Mouse (Mus musculus) hindbrain, embryonic 11.5 days (tissue): ENCODE results near the gene Vmn1r188. TPM values are rescaled to one million over a fixed set of nuclear protein-coding genes. Genes with fewer than 3 reads are reported as not detected.

Experiments used
- ATAC-seq: fragments of 200-750 bp; cut with Nextera tagmentation; 2 replicates; pipeline ENCODE4 v1.8.0; 2017; ENCODE audit warnings: mild to moderate bottlenecking, moderate TSS enrichment, moderate library complexity; ENCODE audit not compliant: low FRiP score
- DNase-seq: peaks from one replicate; pipeline ENCODE4 v3.0.0-alpha.2; 2015; ENCODE audit warnings: low spot score
- H3K27ac ChIP-seq: fragments of 300-500 bp; sonication (generic); 2 replicates; pipeline ENCODE4 v1.5.1; 2014; ENCODE audit warnings: mild to moderate bottlenecking, low read depth, low read length
- H3K27me3 ChIP-seq: fragments of 300-500 bp; sonication (generic); 2 replicates; pipeline ENCODE4 v1.6.1; 2014; ENCODE audit warnings: mild to moderate bottlenecking, low read length, moderate library complexity, mixed read lengths; ENCODE audit not compliant: control insufficient read depth, insufficient read depth
- H3K36me3 ChIP-seq: fragments of 300-500 bp; sonication (generic); 2 replicates; pipeline ENCODE4 v1.6.1; 2014; ENCODE audit warnings: mild to moderate bottlenecking, low read length, moderate library complexity, mixed read lengths; ENCODE audit not compliant: control insufficient read depth, insufficient read depth
- H3K4me1 ChIP-seq: fragments of 300-500 bp; sonication (generic); replicated peaks from 2 replicates; pipeline ENCODE4 v1.6.1; 2014; ENCODE audit warnings: low read length, mixed read lengths; ENCODE audit not compliant: control insufficient read depth, insufficient read depth
- H3K4me2 ChIP-seq: fragments of 300-500 bp; sonication (generic); replicated peaks from 2 replicates; pipeline ENCODE4 v1.6.1; 2014; ENCODE audit warnings: mild to moderate bottlenecking, low read depth, low read length
- H3K4me3 ChIP-seq: fragments of 300-500 bp; sonication (generic); 2 replicates; pipeline ENCODE4 v1.5.1; 2014; ENCODE audit warnings: low read depth, low read length
- H3K9ac ChIP-seq: fragments of 300-500 bp; sonication (generic); 2 replicates; pipeline ENCODE4 v1.6.1; 2014; ENCODE audit warnings: low read depth, low read length
- H3K9me3 ChIP-seq: fragments of 300-500 bp; sonication (generic); 2 replicates; pipeline ENCODE4 v1.6.1; 2016; ENCODE audit warnings: low read length; ENCODE audit not compliant: control insufficient read depth
- WGBS: fragments of 180-500 bp; shearing (Covaris S2); extraction: QIAGEN DNeasy Blood & Tissue Kit; methylation state at CpG from one replicate; pipeline ENCODE4 v1.1.7; 2014; 5-methylcytosine and 5-hydroxymethylcytosine counted together
- polyA plus RNA-seq: library from polyadenylated mRNA; unstranded; fragments of >200 nt; fragmentation: Nextera tagmentation; extraction: Ambion mirVana; gene quantifications from 2 replicates; pipeline ENCODE4 v1.2.1, GENCODE M21; 2014

Gene Vmn1r188
- polyA plus RNA-seq, 1 experiment from 2014 or later = not detected

GRCm38 (mm10) chr13:22045311-22045710 is 38.9 kb upstream of the Vmn1r188 start:
- Histone ChIP-seq H3K4me2 (no peak overlapping the region), H3K4me3 (no peak overlapping the region), H3K9me3 (no peaks in the 10 kb centered on the region), H3K27ac (no peak overlapping the region), H3K4me1 (no peaks in the 10 kb centered on the region), H3K36me3 (no peaks in the 10 kb centered on the region), H3K27me3 (no peaks in the 10 kb centered on the region), H3K9ac (no peak overlapping the region)
- 47% methylated on average over 2 of the region's 2 CpGs for WGBS
- ATAC-seq (no peak), DNase-seq (no peak)

DNA sequence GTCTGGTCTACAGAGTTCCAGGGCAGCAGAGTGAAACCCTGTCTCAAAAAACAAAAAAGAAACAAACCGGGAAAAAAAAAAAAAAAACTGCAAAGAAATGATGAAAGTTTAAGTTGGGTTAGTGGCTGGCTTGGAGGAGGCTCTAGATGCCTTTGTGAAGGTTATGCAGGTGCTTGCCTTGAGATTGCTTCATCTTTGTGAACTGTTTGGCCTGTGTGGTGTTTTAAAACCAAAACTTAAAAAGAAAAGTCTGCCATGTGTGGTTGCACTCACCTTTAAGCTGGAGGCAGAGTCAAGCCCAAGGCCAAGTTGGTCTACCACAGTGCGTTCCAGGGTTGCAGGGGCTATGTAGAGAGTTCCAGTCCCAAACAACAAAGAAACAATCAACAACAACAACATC is 35.2 kb upstream of the Vmn1r188 start:
- Histone ChIP-seq H3K27ac (no peak overlapping the region), H3K4me1 (no peaks in the 10 kb centered on the region), H3K9me3 (no peaks in the 10 kb centered on the region), H3K27me3 (no peaks in the 10 kb centered on the region), H3K4me2 (no peak overlapping the region), H3K36me3 (no peaks in the 10 kb centered on the region), H3K9ac (no peak overlapping the region), H3K4me3 (no peak overlapping the region)
- DNase-seq (no peak), ATAC-seq (no peak)
- WGBS = 76% methylated on average over 2 of the region's 2 CpGs

GRCm38 (mm10) chr13:22049737-22050440 is 34.4 kb upstream of the Vmn1r188 start:
- DNase-seq (peak; percentile 84), ATAC-seq (peak; percentile 58)
- WGBS = 2% methylated on average over 14 of the region's 14 CpGs
- Histone ChIP-seq H3K27ac (peak overlapping the region; percentile 66), H3K27me3 (no peaks in the 10 kb centered on the region), H3K4me3 (peak overlapping the region; percentile 34), H3K9ac (peak overlapping the region; percentile 53; the same call in 1 of the 2 replicates), H3K36me3 (no peaks in the 10 kb centered on the region), H3K4me1 (no peaks in the 10 kb centered on the region), H3K9me3 (no peaks in the 10 kb centered on the region), H3K4me2 (peak overlapping the region; percentile 32)

GRCm38 (mm10) chr13:22050591-22051522 is 33.4 kb upstream of the Vmn1r188 start:
- Histone ChIP-seq H3K4me1 (no peaks in the 10 kb centered on the region), H3K27ac (peak overlapping the region; percentile 66), H3K27me3 (no peaks in the 10 kb centered on the region), H3K4me2 (peak overlapping the region; percentile 32), H3K9me3 (no peaks in the 10 kb centered on the region), H3K36me3 (no peaks in the 10 kb centered on the region), H3K9ac (peak overlapping the region; percentile 53), H3K4me3 (peak overlapping the region; percentile 34)
- peak; percentile 97 for DNase-seq
- ATAC-seq = peak; percentile 96
- WGBS = under 1% methylated on average over 52 of the region's 52 CpGs

GRCm38 (mm10) chr13:22051523-22051859 is 32.7 kb upstream of the Vmn1r188 start:
- Histone ChIP-seq H3K27me3 (no peaks in the 10 kb centered on the region), H3K9ac (no peak overlapping the region), H3K4me2 (peak overlapping the region; percentile 32), H3K27ac (0 out of 2 replicates have a peak overlapping the region, but pooled peaks have one; percentile 66), H3K4me3 (peak overlapping the region; percentile 34), H3K36me3 (no peaks in the 10 kb centered on the region), H3K9me3 (no peaks in the 10 kb centered on the region), H3K4me1 (no peaks in the 10 kb centered on the region)
- DNase-seq (no peak), ATAC-seq (peak; percentile 41; the same call in 1 of the 2 replicates)
- 11% methylated on average over 5 of the region's 5 CpGs for WGBS

DNA sequence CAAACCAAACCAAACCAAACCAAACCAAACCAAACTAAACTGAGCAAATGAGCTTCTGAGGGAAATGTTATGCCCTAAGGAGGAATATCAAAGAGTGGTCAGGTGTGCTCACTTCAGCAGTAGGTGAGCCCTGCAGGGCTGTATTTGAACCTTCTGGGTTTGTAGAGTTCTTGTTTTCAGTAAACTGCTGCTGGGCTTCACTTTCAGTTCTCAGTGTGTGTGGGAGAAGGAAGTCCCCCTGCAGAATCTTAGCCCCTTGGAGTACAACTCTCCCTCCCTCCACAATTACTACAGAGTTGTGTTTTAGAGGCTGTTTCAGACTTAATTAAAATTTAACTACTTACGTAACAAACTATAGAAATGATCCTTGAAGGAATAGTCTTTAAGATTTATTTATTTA is 30.5 kb upstream of the Vmn1r188 start:
- Histone ChIP-seq H3K36me3 (no peaks in the 10 kb centered on the region), H3K9me3 (no peaks in the 10 kb centered on the region), H3K27ac (no peak overlapping the region), H3K4me2 (no peak overlapping the region), H3K4me1 (no peaks in the 10 kb centered on the region), H3K27me3 (no peaks in the 10 kb centered on the region), H3K9ac (no peak overlapping the region), H3K4me3 (no peak overlapping the region)
- ATAC-seq (no peak), DNase-seq (no peak)
- WGBS = 85% methylated on average over 1 of the region's 1 CpGs

GRCm38 (mm10) chr13:22061422-22061821 is 22.8 kb upstream of the Vmn1r188 start:
- Histone ChIP-seq H3K4me3 (no peak overlapping the region), H3K27me3 (no peaks in the 10 kb centered on the region), H3K9ac (no peak overlapping the region), H3K9me3 (no peaks in the 10 kb centered on the region), H3K36me3 (no peaks in the 10 kb centered on the region), H3K4me1 (no peaks in the 10 kb centered on the region), H3K4me2 (no peak overlapping the region), H3K27ac (no peak overlapping the region)
- WGBS = 86% methylated on average over 1 of the region's 1 CpGs
- DNase-seq (no peak), ATAC-seq (no peak)

DNA sequence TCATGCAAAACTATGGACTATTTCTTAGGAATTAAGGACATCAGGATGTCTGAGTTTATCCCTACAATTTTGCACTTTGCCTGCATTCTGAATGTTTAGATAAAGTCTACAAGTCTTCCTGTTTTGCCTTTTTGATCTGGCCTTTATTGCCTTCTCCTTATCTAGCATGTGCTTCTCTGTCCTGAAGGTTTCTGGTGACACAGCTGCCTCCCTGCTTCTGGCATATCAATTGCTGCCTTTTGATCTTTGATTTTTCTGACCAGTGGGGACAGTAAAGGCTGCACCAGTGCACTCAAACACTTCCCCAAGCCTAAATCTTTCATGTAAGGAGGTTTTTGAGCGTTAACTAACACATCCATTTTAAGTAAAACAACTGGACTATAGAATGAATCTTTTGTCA is 20.8 kb upstream of the Vmn1r188 start:
- H3K4me1 ChIP-seq = no peaks in the 10 kb centered on the region
- 81% methylated on average over 1 of the region's 1 CpGs for WGBS
- no peak for ATAC-seq
- no peak overlapping the region for H3K4me3 ChIP-seq
- H3K9ac ChIP-seq = no peak overlapping the region
- no peaks in the 10 kb centered on the region for H3K9me3 ChIP-seq
- no peak overlapping the region for H3K4me2 ChIP-seq
- H3K27ac ChIP-seq = no peak overlapping the region
- no peaks in the 10 kb centered on the region for H3K27me3 ChIP-seq
- no peaks in the 10 kb centered on the region for H3K36me3 ChIP-seq
- no peak for DNase-seq
